Mouse (Mus musculus): ENCODE measurements around the gene Erc1.

The Erc1 gene

DNA sequence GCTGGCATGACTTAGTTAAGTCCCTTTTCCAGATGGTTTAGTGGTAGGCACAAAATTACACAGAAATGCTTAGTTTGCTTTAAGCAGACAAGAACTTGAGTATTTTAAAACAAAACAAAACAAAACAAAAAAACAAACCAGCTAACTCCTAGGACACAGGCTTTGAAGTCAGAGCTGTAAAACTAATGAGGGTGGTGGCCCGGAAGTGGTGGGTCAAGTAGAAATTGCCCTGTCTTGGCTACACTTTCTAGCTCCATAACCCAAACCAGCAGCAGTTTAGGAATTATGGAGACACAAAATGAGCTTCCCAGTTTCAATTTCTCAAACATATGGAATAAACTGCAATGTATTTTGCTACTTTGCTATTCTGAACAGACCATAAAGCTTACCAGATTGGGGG lies 263.9 kb downstream of the Erc1 start:
- DNase-seq: no peak

GRCm38 (mm10) chr6:119583165-119583564 lies 264.8 kb downstream of the Erc1 start:
- DNase-seq: no peak

GRCm38 (mm10) chr6:119576706-119577105 lies 271.3 kb downstream of the Erc1 start:
- DNase-seq: no peak

- no peak for DNase-seq
These were observed 272.6 kb downstream of the Erc1 start for GRCm38 (mm10) chr6:119575331-119575730.

GRCm38 (mm10) chr6:119572296-119572695 lies 275.7 kb downstream of the Erc1 start:
- no peak for DNase-seq

- no peak for DNase-seq
These were observed 277.2 kb downstream of the Erc1 start for GRCm38 (mm10) chr6:119570797-119571196.

DNA sequence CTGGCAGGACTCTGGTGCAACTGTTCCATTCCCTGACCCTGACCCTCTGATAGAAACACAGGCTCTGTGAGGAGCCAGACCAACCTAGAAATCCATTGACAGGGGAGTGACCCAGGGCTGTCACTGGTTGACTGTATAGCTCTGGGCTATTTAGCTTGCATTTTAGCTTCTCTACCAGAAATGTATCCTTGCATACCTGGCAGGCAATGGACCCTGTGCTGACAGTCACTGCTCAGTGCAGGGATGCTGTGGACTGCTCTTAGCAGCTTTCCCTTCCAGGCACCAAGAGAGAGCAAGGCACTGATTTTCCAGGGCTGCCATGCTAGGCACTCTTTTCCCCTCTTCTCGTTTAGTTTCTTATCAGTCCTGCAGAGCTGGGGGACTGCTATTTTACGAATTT lies 279.6 kb downstream of the Erc1 start:
- no peak for DNase-seq

DNA sequence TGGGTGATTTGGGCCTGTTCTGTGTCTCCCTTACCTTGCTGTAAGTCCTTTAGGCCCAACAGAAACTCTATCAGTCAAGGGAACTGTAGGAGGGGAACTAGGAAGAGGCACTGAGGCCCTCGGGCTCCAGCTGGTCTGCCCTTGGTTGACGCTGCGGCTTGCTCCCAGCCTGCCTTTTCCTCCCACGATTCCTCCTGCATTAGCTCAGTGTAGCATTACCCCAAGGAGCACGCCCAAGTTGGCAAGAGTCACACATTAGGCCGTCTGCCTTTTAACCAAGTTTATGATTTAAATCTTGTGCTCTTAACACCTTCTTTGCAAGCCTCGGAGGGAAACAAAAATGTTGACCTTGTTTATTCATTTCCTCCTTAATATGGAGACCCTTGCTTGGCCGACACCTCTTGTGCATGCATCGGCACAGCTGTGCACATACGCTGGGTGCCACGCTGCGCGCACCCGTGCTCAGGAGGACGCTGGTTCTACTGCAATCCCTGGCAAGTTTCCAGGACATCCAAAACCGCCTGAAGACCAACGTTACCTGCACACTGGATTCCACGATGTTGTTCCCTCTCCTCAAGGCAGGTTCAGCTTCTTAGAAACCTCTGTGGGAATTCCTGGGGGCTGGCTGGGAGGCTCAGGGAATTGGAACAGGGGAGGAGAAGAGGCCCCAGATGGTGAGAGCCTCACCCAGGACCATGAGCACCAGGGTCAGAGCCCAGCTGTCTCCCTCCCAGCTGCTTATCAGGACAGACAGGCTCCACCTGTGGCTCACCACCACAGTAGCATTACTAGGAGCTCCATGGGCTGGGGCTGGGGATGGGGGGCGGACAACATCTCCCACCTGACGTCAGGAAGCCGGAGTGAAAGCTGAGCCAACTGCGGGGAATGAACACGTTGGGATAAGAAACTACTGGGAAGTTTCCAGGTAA lies 282.3 kb downstream of the Erc1 start:
- DNase-seq: peak in 1 of 2 experiments; percentile 16

GRCm38 (mm10) chr6:119562558-119562957 lies 285.4 kb downstream of the Erc1 start:
- DNase-seq: no peak

DNA sequence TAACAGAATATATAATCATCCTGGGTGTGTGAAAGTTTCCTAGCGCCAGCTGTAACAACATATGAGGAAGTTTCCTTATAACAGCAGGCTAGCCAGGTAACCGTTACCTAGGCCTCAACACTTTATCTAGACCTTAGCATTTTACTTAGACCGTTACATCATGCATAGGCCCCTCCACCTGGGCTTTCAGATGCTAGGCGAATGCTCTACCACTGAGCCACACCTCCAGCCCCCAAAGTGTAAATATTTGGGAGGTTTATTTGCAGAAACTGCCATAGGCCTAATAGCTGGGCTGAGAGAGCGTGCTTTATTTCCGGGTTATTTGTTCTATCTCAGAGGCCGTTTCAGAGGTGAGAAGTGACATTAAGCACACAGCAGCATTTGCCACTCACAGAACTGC lies 289.1 kb downstream of the Erc1 start:
- no peak for DNase-seq

DNA sequence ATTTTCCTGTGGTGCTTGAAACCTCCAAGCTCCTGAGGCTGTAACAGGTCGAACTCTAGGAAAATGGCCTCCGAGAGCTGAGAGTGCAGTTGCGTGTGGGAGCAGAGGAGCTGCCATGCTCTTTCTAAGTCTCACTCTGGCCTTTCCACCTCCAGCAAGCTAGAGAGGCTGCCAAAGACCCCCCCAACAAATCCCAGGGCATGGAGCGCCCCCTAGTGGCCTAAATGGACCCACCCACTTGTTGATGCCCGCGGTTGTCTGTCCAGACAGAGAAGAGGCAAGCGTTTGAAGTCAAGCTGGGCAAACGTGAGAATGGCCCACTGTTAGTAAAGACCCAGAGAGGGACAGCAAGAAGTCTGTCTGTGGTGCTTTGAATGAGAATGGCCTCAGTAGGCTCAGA lies 293.5 kb downstream of the Erc1 start:
- DNase-seq: no peak

DNA sequence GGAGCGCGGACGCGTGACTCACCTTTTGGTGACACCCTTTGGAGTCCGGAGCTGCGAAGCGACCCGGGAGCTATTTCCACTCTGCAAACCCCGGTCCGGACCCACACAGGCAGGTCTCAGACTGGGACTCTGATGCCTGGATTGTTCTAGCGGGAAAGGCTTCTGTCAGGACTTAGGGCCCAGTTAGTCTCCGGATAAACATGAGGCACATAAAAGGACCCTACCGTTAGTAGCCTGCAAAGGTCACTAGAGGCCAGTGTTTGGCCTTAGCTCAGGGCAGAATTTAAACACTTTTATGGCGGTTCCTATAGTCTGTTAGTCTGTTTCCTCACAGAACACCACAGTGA lies 303.5 kb downstream of the Erc1 start:
- DNase-seq: no peak

DNA sequence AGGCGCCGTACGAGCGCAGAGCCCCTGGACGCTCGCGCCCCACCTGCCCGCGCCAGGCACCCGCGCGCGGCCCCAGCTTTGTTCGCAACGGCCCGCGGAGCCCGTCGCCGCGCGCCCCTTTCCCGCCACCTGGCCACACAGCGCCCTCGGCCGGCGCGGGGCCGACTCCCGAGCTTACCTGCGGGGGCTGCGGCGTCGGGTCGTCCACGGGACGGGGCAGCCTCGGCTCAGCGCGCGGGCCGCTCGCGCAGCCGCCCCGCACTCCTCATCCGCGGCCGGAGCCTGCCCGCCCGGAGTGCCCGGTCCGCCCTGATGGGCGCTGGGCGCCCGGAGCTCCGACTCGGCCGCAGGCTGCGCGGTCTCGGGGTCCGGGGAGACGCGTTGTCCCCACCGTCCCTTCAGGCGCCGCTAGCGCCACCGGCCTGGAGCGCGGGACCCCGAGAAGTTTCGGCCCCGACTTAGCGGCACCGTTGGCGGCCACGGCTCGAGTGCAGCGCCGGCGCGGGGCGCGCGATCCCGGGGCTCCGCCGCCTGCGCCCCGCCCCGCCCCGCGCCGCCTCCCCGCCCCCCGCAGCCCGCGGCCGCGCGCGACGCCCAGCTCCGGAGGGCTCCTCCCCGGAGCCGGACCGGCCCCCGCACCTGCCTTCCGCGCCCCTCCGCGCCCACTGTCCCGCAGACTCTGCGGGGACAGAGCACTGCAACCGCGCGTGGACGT lies 304.0 kb downstream of the Erc1 start, which contains the start of gene Wnt5b:
TSS of gene Wnt5b (minus strand) at position 545 of the 715 bp plus-strand sequence.
- no peak for DNase-seq

DNA sequence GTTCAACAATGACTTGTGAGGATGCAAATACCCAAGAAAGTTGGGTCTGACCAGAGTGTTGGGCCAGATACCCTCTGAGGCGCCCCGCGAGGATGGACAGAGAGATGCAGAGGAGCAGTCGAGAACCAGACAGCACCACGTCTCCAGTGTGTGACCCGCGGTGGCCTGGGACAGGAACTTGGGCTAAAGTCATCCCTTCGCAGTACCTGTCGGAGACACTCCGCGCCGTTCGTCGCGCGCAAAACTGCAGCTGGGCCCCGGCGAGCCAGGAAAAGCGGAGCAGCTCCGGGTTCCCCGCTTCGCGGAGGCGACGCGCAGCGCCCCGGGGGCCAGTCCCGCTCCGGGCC lies 304.5 kb downstream of the Erc1 start:
- DNase-seq: no peak

- no peak for DNase-seq
These were observed 312.1 kb downstream of the Erc1 start for GRCm38 (mm10) chr6:119535867-119536266.

DNA sequence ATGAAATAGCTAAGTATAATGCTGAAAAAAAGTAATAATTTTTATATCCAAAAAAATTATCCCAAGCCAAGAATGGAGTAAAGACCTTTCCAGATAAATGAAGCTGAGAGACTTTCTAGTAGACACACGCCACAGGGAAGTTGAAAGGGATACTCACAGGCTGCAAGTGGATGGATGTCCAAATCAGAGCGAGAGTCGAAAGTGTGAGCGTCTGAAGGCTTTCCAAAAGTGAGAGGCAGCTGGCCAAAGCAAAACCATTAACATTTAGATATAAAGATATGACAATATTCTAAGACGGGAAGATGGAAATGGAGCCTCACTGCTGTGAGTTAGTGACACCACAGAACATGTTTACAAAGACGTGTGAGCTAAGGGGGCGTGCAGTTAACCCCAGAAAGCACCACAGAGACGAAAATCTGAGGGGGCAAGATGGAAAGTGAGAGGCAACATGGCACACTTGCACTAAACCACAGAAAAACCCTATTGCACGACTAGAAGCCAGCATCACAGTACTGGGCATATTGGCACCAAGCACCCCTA lies 314.7 kb downstream of the Erc1 start:
- no peak for DNase-seq

DNA sequence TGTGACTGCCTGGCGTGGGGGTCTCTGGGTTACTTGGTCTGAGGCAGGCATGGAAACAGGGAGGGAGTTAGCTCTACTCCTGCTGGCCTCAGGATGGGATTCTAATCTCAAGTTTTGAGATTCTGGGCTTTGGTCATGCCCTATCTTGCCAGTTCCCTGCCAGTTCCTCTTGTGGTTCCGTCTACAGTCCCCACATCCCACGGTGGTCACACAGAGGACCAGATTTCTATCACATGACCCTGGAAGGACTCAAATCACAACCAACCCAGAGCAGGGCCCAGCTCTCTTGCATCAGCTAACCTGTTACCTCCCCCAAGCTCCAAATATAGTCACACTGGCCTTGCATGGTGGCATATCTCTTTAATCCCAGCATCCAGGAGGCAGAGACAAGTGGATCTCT lies 318.3 kb downstream of the Erc1 start:
- DNase-seq: no peak

DNA sequence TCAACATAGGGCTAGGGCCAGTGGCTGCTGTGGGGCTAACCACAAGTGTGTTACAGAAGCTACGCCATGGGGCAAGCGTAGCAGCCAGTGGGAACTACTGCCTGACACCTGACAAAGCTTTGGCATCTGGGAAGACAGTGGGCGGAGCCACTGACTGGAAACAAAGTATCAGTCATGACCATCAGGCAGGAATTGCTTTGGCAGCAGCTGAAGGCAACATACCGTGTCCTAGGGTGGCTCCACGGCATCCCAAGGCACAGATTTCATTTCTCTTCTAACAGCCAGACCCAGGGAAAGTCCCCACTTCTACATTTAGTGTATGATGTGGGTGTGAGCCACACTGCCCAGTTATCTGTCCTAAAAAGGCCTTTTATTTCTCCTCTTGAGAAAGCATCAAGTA lies 321.5 kb downstream of the Erc1 start:
- no peak for DNase-seq

DNA sequence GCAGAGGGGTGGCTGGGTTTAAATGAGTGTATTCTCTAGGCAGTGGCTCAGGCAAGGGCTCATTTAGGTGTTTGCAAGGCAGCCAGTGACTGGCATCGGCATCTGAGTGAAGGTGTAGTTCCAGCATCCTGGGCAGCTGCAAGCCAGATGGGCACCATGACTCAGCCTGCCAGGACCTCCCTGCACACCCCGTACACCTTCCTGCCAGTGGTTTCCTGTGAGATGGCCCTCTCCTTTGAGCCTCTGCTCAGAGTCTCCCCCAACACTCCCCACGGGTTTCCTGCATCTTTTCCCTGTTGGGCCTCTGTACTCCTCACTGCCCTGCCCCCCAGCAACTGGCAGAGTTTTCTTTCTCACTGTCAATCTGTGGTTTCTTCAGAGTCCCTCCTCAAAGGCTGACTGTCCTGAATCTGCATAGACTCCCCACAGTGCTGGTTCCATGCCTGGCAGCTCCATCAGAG lies 326.0 kb downstream of the Erc1 start:
- no peak for DNase-seq

DNA sequence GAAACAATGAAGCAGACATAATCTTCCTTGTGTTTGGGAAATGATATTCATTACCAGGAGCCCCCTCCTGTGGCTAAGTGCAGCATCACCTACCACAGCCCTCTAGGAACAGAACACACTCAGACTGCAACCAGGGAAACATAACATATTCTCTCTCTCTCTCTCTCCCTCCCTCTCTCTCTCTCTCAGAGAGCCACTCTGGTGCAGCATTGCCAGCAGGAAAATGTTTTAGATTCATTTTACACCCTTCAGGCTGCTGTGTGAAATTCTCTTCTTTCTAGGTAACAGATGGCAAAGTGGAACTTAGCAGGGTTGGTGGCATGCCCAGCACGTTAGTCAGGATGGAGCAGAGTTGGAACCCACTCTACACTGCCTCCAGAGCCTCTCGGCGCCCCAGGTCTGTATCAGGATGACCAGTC lies 326.5 kb downstream of the Erc1 start:
- DNase-seq: no peak

All from kidney, adult 8-10 months (tissue).